Comparison of ENCODE assay signal across 19 mouse cellular contexts in genomic region chr7:81834847-81835246, GRCm38 (mm10). TPM values are rescaled to one million over a fixed set of nuclear protein-coding genes. Genes with fewer than 3 reads are reported as not detected.
A peak's percentile ranks its signal among the peaks of the same experiment; 100 is the strongest.
DNase-seq lines count a peak whose midpoint lies in the region; ATAC-seq and TF ChIP-seq lines count a peak whose summit lies in the region.
"Had no signal": no experiment of that assay in that cellular context is flagged by ENCODE, and none has a peak within 500 bp of the region (broad histone marks: within the 10 kb centered on the region; RNA-seq: fewer than 3 reads in every experiment).

No protein-coding gene starts in this region.

- H3K4me3 ChIP-seq in liver, postnatal 0 days (ENCODE audit: low read depth, low read length): no peak overlapping the region
- no peak overlapping the region for H3K4me3 ChIP-seq in liver, embryonic 11.5 days (ENCODE audit: low read depth, low read length)
- H3K4me3 ChIP-seq in E14TG2a.4 (replicated peaks; ENCODE audit: low read length): no peak overlapping the region
- H3K4me3 ChIP-seq in bone marrow, adult 2 months (replicated peaks; ENCODE audit: control insufficient read depth, low read depth, low read length): no peak overlapping the region
- H3K4me3 ChIP-seq: erythroblast, embryonic 14.5 days; limb, embryonic 12.5 days; megakaryocyte, embryonic 14.5 days had no signal

- H3K4me2 ChIP-seq in liver, postnatal 0 days (ENCODE audit: low read depth, low read length): no peak overlapping the region
- no peak overlapping the region for H3K4me2 ChIP-seq in liver, embryonic 11.5 days
- H3K4me2 ChIP-seq: limb, embryonic 12.5 days had no signal

- no peak overlapping the region for H3K27ac ChIP-seq in liver, postnatal 0 days (ENCODE audit: low read depth)
- H3K27ac ChIP-seq in liver, embryonic 11.5 days (ENCODE audit: low read depth, low read length): no peak overlapping the region
- H3K27ac ChIP-seq in bone marrow, adult 2 months (ENCODE audit: control insufficient read depth, insufficient read depth, low read depth, low read length, poor library complexity): no peak overlapping the region
- H3K27ac ChIP-seq: limb, embryonic 12.5 days had no signal

- no peaks in the 10 kb centered on the region; the same call in 1 of the 2 replicates for H3K4me1 ChIP-seq in liver, postnatal 0 days (ENCODE audit: insufficient read depth)
- no peaks in the 10 kb centered on the region for H3K4me1 ChIP-seq in liver, embryonic 11.5 days (replicated peaks; ENCODE audit: control insufficient read depth, insufficient read depth, low read length)
- no peaks in the 10 kb centered on the region; the same call in 1 of the 2 replicates for H3K4me1 ChIP-seq in E14TG2a.4 (replicated peaks; ENCODE audit: low read depth, low read length)
- H3K4me1 ChIP-seq in bone marrow, adult 2 months (ENCODE audit: control insufficient read depth, insufficient read depth, low read length): no peaks in the 10 kb centered on the region; the same call in 1 of the 2 replicates

- ATAC-seq in liver, postnatal 0 days: no peak
- ATAC-seq in liver, embryonic 11.5 days (replicated peaks; ENCODE audit: low FRiP score): no peak
- ATAC-seq: inflammation-experienced regulatory T-cells, adult 6 months had no signal

- TF ChIP-seq CTCF in liver, postnatal 0 days (IDR thresholded peaks at IDR 0.05; ENCODE audit: low read depth): peak; percentile 36
- TF ChIP-seq CTCF in E14TG2a.4 (conservative IDR thresholded peaks at IDR 0.05; ENCODE audit: low read length): peak; percentile 26
- TF ChIP-seq CTCF in bone marrow, adult 2 months (IDR thresholded peaks at IDR 0.05; ENCODE audit: control insufficient read depth, insufficient read depth, low read length): peak; percentile 3; the same call in 1 of the 2 replicates

- TF ChIP-seq EP300 in liver, postnatal 0 days (IDR thresholded peaks at IDR 0.05; ENCODE audit: low read depth): no peak

- H3K9me3 ChIP-seq in liver, postnatal 0 days (ENCODE audit: low read length): no peaks in the 10 kb centered on the region
- no peaks in the 10 kb centered on the region for H3K9me3 ChIP-seq in liver, embryonic 11.5 days (ENCODE audit: control insufficient read depth, low read length)
- H3K9me3 ChIP-seq in E14TG2a.4 (ENCODE audit: low read length): peaks cover 14% of the 10 kb centered on the region

- TF ChIP-seq POLR2A in bone marrow, adult 2 months (IDR thresholded peaks at IDR 0.05; ENCODE audit: borderline replicate concordance, control insufficient read depth, low read depth, low read length): no peak

- no peak overlapping the region for H3K9ac ChIP-seq in liver, postnatal 0 days (replicated peaks)
- H3K9ac ChIP-seq in liver, embryonic 11.5 days (ENCODE audit: low read depth, low read length): no peak overlapping the region
- H3K9ac ChIP-seq: limb, embryonic 12.5 days had no signal

- H3K27me3 ChIP-seq in liver, postnatal 0 days (ENCODE audit: insufficient read depth, low read length): no peaks in the 10 kb centered on the region
- H3K27me3 ChIP-seq in liver, embryonic 11.5 days (replicated peaks; ENCODE audit: control insufficient read depth, insufficient read depth, low read length): no peaks in the 10 kb centered on the region
- H3K27me3 ChIP-seq in E14TG2a.4 (ENCODE audit: insufficient read depth, low read length): no peaks in the 10 kb centered on the region
- H3K27me3 ChIP-seq: limb, embryonic 12.5 days had no signal

- no peak for DNase-seq in liver, postnatal 0 days
- no peak for DNase-seq in liver, embryonic 11.5 days (ENCODE audit: low spot score)
- peak; percentile 37 for DNase-seq in thymus, postnatal 14 days
- DNase-seq in urinary bladder, postnatal 10 days (ENCODE audit: low spot score): no peak
- no peak for DNase-seq in heart, adult 8-10 months (ENCODE audit: low spot score)
- DNase-seq: cerebellum, adult 2 months; kidney, postnatal 36 days had no signal

- H3K36me3 ChIP-seq in liver, postnatal 0 days (replicated peaks; ENCODE audit: insufficient read depth, low read length): no peaks in the 10 kb centered on the region
- H3K36me3 ChIP-seq in liver, embryonic 11.5 days (ENCODE audit: control insufficient read depth, insufficient read depth, low read length): no peaks in the 10 kb centered on the region
- H3K36me3 ChIP-seq in E14TG2a.4 (ENCODE audit: insufficient read depth, low read length): no peaks in the 10 kb centered on the region
- H3K36me3 ChIP-seq: limb, embryonic 12.5 days had no signal

RNA-seq across cellular contexts. Expression of gene Btbd1, which starts 5.6 kb away (rescaled TPM):
- polyA plus RNA-seq in liver, postnatal 0 days (2015; fragmentation: Nextera tagmentation; extraction: Ambion mirVana): 16.6 and 20.8 TPM in 2 replicates
- 52.0 and 52.7 TPM in 2 replicates for polyA plus RNA-seq in liver, embryonic 11.5 days (2014; fragmentation: Nextera tagmentation; extraction: Ambion mirVana)
- 20.6 and 37.0 TPM in 2 replicates for polyA plus RNA-seq in bone marrow, adult 2 months (2011; ENCODE audit: insufficient read depth, insufficient read length, low replicate concordance, missing spikeins)
- total RNA-seq in heart, adult 8-10 months (2022): 100 to 1,000 TPM; 134 to 162 (median 154) TPM

RNA-seq across cellular contexts. Expression of gene Gm10160, which starts 20.7 kb away (rescaled TPM):
- not detected in 2 replicates for polyA plus RNA-seq in liver, postnatal 0 days (2015; fragmentation: Nextera tagmentation; extraction: Ambion mirVana)
- not detected in 2 replicates for polyA plus RNA-seq in liver, embryonic 11.5 days (2014; fragmentation: Nextera tagmentation; extraction: Ambion mirVana)
- not detected in 2 replicates for polyA plus RNA-seq in bone marrow, adult 2 months (2011; ENCODE audit: insufficient read depth, insufficient read length, low replicate concordance, missing spikeins)
- total RNA-seq in heart, adult 8-10 months (2022): not detected
- total RNA-seq: gastrocnemius, postnatal 4 days; left cerebral cortex, adult 18-20 months; neutrophil, adult 5-6 weeks had no signal
- polyA plus RNA-seq: cerebellum, adult 2 months; erythroblast, embryonic 14.5 days; heart, postnatal 0 days; inflammation-experienced regulatory T-cells, adult 6 months; limb, embryonic 12.5 days; liver, embryonic 16.5 days; spleen, adult 2 months had no signal

RNA-seq across cellular contexts. Expression of gene Tm6sf1, which starts 24.0 kb away (rescaled TPM):
- 8.7 and 9.0 TPM in 2 replicates for polyA plus RNA-seq in liver, postnatal 0 days (2015; fragmentation: Nextera tagmentation; extraction: Ambion mirVana)
- polyA plus RNA-seq in liver, embryonic 11.5 days (2014; fragmentation: Nextera tagmentation; extraction: Ambion mirVana): 12.1 and 12.5 TPM in 2 replicates
- 13.0 and 46.2 TPM in 2 replicates for polyA plus RNA-seq in bone marrow, adult 2 months (2011; ENCODE audit: insufficient read depth, insufficient read length, low replicate concordance, missing spikeins)
- total RNA-seq in heart, adult 8-10 months (2022): 10 to 100 TPM in 1 of 4 experiments, 1 to 10 TPM in 3; 8.0 to 10.9 (median 8.8) TPM

RNA-seq across cellular contexts. Expression of gene 3110040N11Rik, which starts 45.6 kb away (rescaled TPM):
- 21.8 and 24.3 TPM in 2 replicates for polyA plus RNA-seq in liver, postnatal 0 days (2015; fragmentation: Nextera tagmentation; extraction: Ambion mirVana)
- polyA plus RNA-seq in liver, embryonic 11.5 days (2014; fragmentation: Nextera tagmentation; extraction: Ambion mirVana): 45.8 and 58.9 TPM in 2 replicates
- 12.1 and 13.9 TPM in 2 replicates for polyA plus RNA-seq in bone marrow, adult 2 months (2011; ENCODE audit: insufficient read depth, insufficient read length, low replicate concordance, missing spikeins)
- total RNA-seq in heart, adult 8-10 months (2022): 10 to 100 TPM; 29.1 to 34.0 (median 32.1) TPM
